In the genomic region with DNA sequence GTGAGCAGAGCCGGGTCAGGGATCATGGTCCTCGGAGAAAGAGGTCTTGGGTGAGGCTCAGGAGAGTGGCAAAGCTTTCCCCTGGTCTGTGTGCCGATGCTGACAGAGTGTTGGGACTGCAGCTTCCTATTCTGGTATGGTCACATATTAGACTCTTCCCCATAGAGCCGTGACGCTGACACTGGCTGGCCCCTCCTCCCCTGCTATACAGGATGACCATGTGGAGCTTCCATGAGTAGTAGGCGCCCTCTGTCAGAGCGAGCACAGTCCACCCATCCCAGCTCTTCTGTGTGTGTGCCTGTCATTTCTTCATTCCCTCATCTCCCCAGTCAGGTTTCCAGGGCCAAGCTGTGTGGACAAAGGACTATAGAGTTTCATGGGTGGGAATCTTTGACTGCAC, we compare ENCODE assay signal across 13 mouse cellular contexts. TPM values are rescaled to one million over a fixed set of nuclear protein-coding genes. Genes with fewer than 3 reads are reported as not detected.
"Had no signal": no experiment of that assay in that cellular context is flagged by ENCODE, and none has a peak within 500 bp of the region (broad histone marks: within the 10 kb centered on the region; RNA-seq: fewer than 3 reads in every experiment).

No protein-coding gene starts in this region.

- ATAC-seq: hindbrain, embryonic 16.5 days had no signal

- H3K27ac ChIP-seq: limb, embryonic 13.5 days; liver, embryonic 14.5 days; lung, embryonic 15.5 days; macrophage; neural tube, embryonic 12.5 days had no signal

- H3K4me1 ChIP-seq: limb, embryonic 13.5 days; lung, embryonic 15.5 days; neural tube, embryonic 12.5 days had no signal

- H3K4me2 ChIP-seq: limb, embryonic 13.5 days; lung, embryonic 15.5 days; neural tube, embryonic 12.5 days had no signal

- H3K36me3 ChIP-seq: limb, embryonic 13.5 days; lung, embryonic 15.5 days; neural tube, embryonic 12.5 days had no signal

- H3K9ac ChIP-seq: limb, embryonic 13.5 days; liver, embryonic 14.5 days; lung, embryonic 15.5 days; neural tube, embryonic 12.5 days had no signal

- DNase-seq: lung, postnatal 14 days; thymus, postnatal 36 days had no signal

- H3K9me3 ChIP-seq: limb, embryonic 13.5 days; lung, embryonic 15.5 days; megakaryocyte, embryonic 14.5 days; neural tube, embryonic 12.5 days had no signal

- H3K4me3 ChIP-seq: limb, embryonic 13.5 days; lung, embryonic 15.5 days; megakaryocyte, embryonic 14.5 days; neural tube, embryonic 12.5 days had no signal

- H3K27me3 ChIP-seq: limb, embryonic 13.5 days; lung, embryonic 15.5 days; neural tube, embryonic 12.5 days had no signal

RNA-seq across cellular contexts. Expression of a gene that starts 3.4 kb away (rescaled TPM):
- polyA plus RNA-seq: macrophage had no signal

RNA-seq across cellular contexts. Expression of a gene that starts 36.1 kb away (rescaled TPM):
- total RNA-seq: monocyte, adult 5-6 weeks; neutrophil, adult 5-6 weeks had no signal
- polyA plus RNA-seq: kidney, embryonic 16.5 days; lung, embryonic 15.5 days; macrophage; stomach, embryonic 14.5 days had no signal

RNA-seq across cellular contexts. Expression of a gene that starts 39.2 kb away (rescaled TPM):
- total RNA-seq: monocyte, adult 5-6 weeks had no signal
